Comparison of ENCODE assay signal across 18 mouse cellular contexts in genomic region chr13:34289567-34289966, GRCm38 (mm10). TPM values are rescaled to one million over a fixed set of nuclear protein-coding genes. Genes with fewer than 3 reads are reported as not detected.
DNase-seq lines count a peak whose midpoint lies in the region; ATAC-seq and TF ChIP-seq lines count a peak whose summit lies in the region.
"Had no signal": no experiment of that assay in that cellular context is flagged by ENCODE, and none has a peak within 500 bp of the region (broad histone marks: within the 10 kb centered on the region; RNA-seq: fewer than 3 reads in every experiment).

No protein-coding gene starts in this region.

- no peak for DNase-seq in forebrain, postnatal 0 days
- no peak for DNase-seq in midbrain, embryonic 10.5 days (ENCODE audit: low spot score)
- no peak for DNase-seq in midbrain, postnatal 0 days (ENCODE audit: low spot score)
- DNase-seq in brain, adult 2 months (ENCODE audit: low read depth, low spot score): peak; percentile 78
- no peak for DNase-seq in midbrain, embryonic 14.5 days
- DNase-seq in kidney, postnatal 4 days: no peak
- no peak for DNase-seq in spleen, postnatal 36 days (ENCODE audit: low spot score in 2 of 2)
- DNase-seq: adrenal gland, postnatal 36 days; cerebellum, adult 8-10 months; gastrocnemius, postnatal 10 days; heart, adult 2 months; kidney, adult 11 months; thymus, adult 2 months had no signal

- peak overlapping the region; percentile 70 for H3K27ac ChIP-seq in forebrain, embryonic 12.5 days
- no peak overlapping the region for H3K27ac ChIP-seq in forebrain, postnatal 0 days (ENCODE audit: low read depth, low read length)
- H3K27ac ChIP-seq in midbrain, embryonic 10.5 days (replicated peaks): peak overlapping the region; percentile 87
- H3K27ac ChIP-seq in midbrain, postnatal 0 days (ENCODE audit: low read depth, low read length): no peak overlapping the region
- H3K27ac ChIP-seq in midbrain, embryonic 14.5 days (replicated peaks; ENCODE audit: low read depth, low read length): 0 out of 2 replicates have a peak overlapping the region, but pooled peaks have one; percentile 26
- H3K27ac ChIP-seq: heart, adult 2 months; heart, embryonic 15.5 days; lung, embryonic 15.5 days; macrophage; stomach, embryonic 15.5 days had no signal

- H3K9ac ChIP-seq in forebrain, embryonic 12.5 days: no peak overlapping the region
- no peak overlapping the region for H3K9ac ChIP-seq in forebrain, postnatal 0 days
- no peak overlapping the region for H3K9ac ChIP-seq in midbrain, postnatal 0 days (replicated peaks; ENCODE audit: low read length, poor library complexity, severe bottlenecking)
- no peak overlapping the region for H3K9ac ChIP-seq in midbrain, embryonic 14.5 days (replicated peaks; ENCODE audit: low read length)
- H3K9ac ChIP-seq: heart, embryonic 15.5 days; lung, embryonic 15.5 days; stomach, embryonic 15.5 days had no signal

- H3K4me3 ChIP-seq in forebrain, embryonic 12.5 days (replicated peaks): no peak overlapping the region
- H3K4me3 ChIP-seq in forebrain, postnatal 0 days (ENCODE audit: low read depth, low read length): no peak overlapping the region
- no peak overlapping the region for H3K4me3 ChIP-seq in midbrain, embryonic 10.5 days
- no peak overlapping the region for H3K4me3 ChIP-seq in midbrain, postnatal 0 days (ENCODE audit: low read depth, low read length)
- H3K4me3 ChIP-seq in midbrain, embryonic 14.5 days (replicated peaks; ENCODE audit: low read depth, low read length): no peak overlapping the region
- H3K4me3 ChIP-seq: heart, adult 2 months; heart, embryonic 15.5 days; lung, embryonic 15.5 days; stomach, embryonic 15.5 days had no signal

- no peak for TF ChIP-seq CTCF in forebrain, postnatal 0 days (IDR thresholded peaks at IDR 0.05; ENCODE audit: low read depth)
- TF ChIP-seq CTCF in midbrain, postnatal 0 days (IDR thresholded peaks at IDR 0.05): no peak

- H3K36me3 ChIP-seq in forebrain, embryonic 12.5 days (replicated peaks): no peaks in the 10 kb centered on the region
- H3K36me3 ChIP-seq in forebrain, postnatal 0 days (ENCODE audit: insufficient read depth): no peaks in the 10 kb centered on the region; the same call in 1 of the 2 replicates
- H3K36me3 ChIP-seq in midbrain, embryonic 10.5 days: peaks cover 4% of the 10 kb centered on the region; the same call in 1 of the 2 replicates
- H3K36me3 ChIP-seq in midbrain, postnatal 0 days (ENCODE audit: insufficient read depth, low read length): no peaks in the 10 kb centered on the region
- no peaks in the 10 kb centered on the region for H3K36me3 ChIP-seq in midbrain, embryonic 14.5 days (ENCODE audit: control insufficient read depth, insufficient read depth, low read length)
- H3K36me3 ChIP-seq: heart, embryonic 15.5 days; lung, embryonic 15.5 days; stomach, embryonic 15.5 days had no signal

- H3K4me2 ChIP-seq in forebrain, embryonic 12.5 days: no peak overlapping the region
- H3K4me2 ChIP-seq in forebrain, postnatal 0 days (ENCODE audit: low read depth): no peak overlapping the region
- no peak overlapping the region for H3K4me2 ChIP-seq in midbrain, postnatal 0 days (ENCODE audit: low read depth, low read length, poor library complexity, severe bottlenecking)
- no peak overlapping the region for H3K4me2 ChIP-seq in midbrain, embryonic 14.5 days (ENCODE audit: low read length)
- H3K4me2 ChIP-seq: heart, embryonic 15.5 days; lung, embryonic 15.5 days; stomach, embryonic 15.5 days had no signal

- 94% methylated on average over 2 of the region's 2 CpGs for WGBS in forebrain, embryonic 12.5 days
- 90% methylated on average over 2 of the region's 2 CpGs for WGBS in forebrain, postnatal 0 days
- WGBS in midbrain, embryonic 10.5 days: 89% methylated on average over 2 of the region's 2 CpGs
- WGBS in midbrain, postnatal 0 days: 85% methylated on average over 2 of the region's 2 CpGs
- 90% methylated on average over 2 of the region's 2 CpGs for WGBS in midbrain, embryonic 14.5 days

- no peak for ATAC-seq in forebrain, embryonic 12.5 days (ENCODE audit: low FRiP score)
- ATAC-seq in forebrain, postnatal 0 days: no peak
- no peak for ATAC-seq in midbrain, postnatal 0 days (ENCODE audit: low FRiP score)
- no peak for ATAC-seq in midbrain, embryonic 14.5 days (ENCODE audit: low FRiP score, low TSS enrichment)

- no peaks in the 10 kb centered on the region for H3K27me3 ChIP-seq in forebrain, embryonic 12.5 days
- no peaks in the 10 kb centered on the region for H3K27me3 ChIP-seq in forebrain, postnatal 0 days (ENCODE audit: insufficient read depth, low read length)
- no peaks in the 10 kb centered on the region for H3K27me3 ChIP-seq in midbrain, embryonic 10.5 days (ENCODE audit: low read depth, poor library complexity, severe bottlenecking)
- no peaks in the 10 kb centered on the region for H3K27me3 ChIP-seq in midbrain, postnatal 0 days (ENCODE audit: insufficient read depth, low read length)
- H3K27me3 ChIP-seq in midbrain, embryonic 14.5 days (ENCODE audit: control insufficient read depth, insufficient read depth, low read length): no peaks in the 10 kb centered on the region
- H3K27me3 ChIP-seq: heart, embryonic 15.5 days; lung, embryonic 15.5 days; stomach, embryonic 15.5 days had no signal

- H3K4me1 ChIP-seq in forebrain, embryonic 12.5 days: peaks cover 43% of the 10 kb centered on the region
- 0 out of 2 replicates have a peak, but pooled peaks cover 3% of the 10 kb centered on the region for H3K4me1 ChIP-seq in forebrain, postnatal 0 days (ENCODE audit: insufficient read depth)
- peaks cover 64% of the 10 kb centered on the region for H3K4me1 ChIP-seq in midbrain, embryonic 10.5 days
- H3K4me1 ChIP-seq in midbrain, postnatal 0 days (ENCODE audit: insufficient read depth, low read length): peaks cover 5% of the 10 kb centered on the region; the same call in 1 of the 2 replicates
- peaks cover 18% of the 10 kb centered on the region for H3K4me1 ChIP-seq in midbrain, embryonic 14.5 days (ENCODE audit: control insufficient read depth, insufficient read depth, low read length)

- H3K9me3 ChIP-seq in forebrain, embryonic 12.5 days: no peaks in the 10 kb centered on the region
- no peaks in the 10 kb centered on the region for H3K9me3 ChIP-seq in forebrain, postnatal 0 days (ENCODE audit: low read length)
- H3K9me3 ChIP-seq in midbrain, embryonic 10.5 days (replicated peaks): no peaks in the 10 kb centered on the region
- no peaks in the 10 kb centered on the region for H3K9me3 ChIP-seq in midbrain, postnatal 0 days (ENCODE audit: low read length)
- H3K9me3 ChIP-seq in midbrain, embryonic 14.5 days (ENCODE audit: control insufficient read depth, low read length): no peaks in the 10 kb centered on the region
- H3K9me3 ChIP-seq: heart, embryonic 15.5 days; lung, embryonic 15.5 days; stomach, embryonic 15.5 days had no signal

RNA-seq across cellular contexts. Expression of gene Slc22a23, which starts 55.4 kb away (rescaled TPM):
- 16.4 and 19.7 TPM in 2 replicates for polyA plus RNA-seq in forebrain, embryonic 12.5 days (2016; fragmentation: Nextera tagmentation; extraction: Ambion mirVana)
- total RNA-seq in forebrain, postnatal 0 days (2014; rRNA removed): 74.8 and 87.9 TPM in 2 replicates
- polyA plus RNA-seq in forebrain, postnatal 0 days (2015; fragmentation: Nextera tagmentation; extraction: Ambion mirVana): 8.7 and 10.3 TPM in 2 replicates
- 7.9 and 9.3 TPM in 2 replicates for polyA plus RNA-seq in midbrain, embryonic 10.5 days (2016; fragmentation: Nextera tagmentation; extraction: Ambion mirVana)
- total RNA-seq in midbrain, postnatal 0 days (2014; rRNA removed): 145 TPM in 2 replicates
- 13.2 and 14.9 TPM in 2 replicates for polyA plus RNA-seq in midbrain, postnatal 0 days (2015; fragmentation: Nextera tagmentation; extraction: Ambion mirVana)
- 23.4 and 28.0 TPM in 2 replicates for polyA plus RNA-seq in midbrain, embryonic 14.5 days (2014; fragmentation: Nextera tagmentation; extraction: Ambion mirVana)

Comparison
In these comparisons a context has a peak if more than half of its experiments do, and no peak if none do; other contexts are left out.
1. H3K27ac ChIP-seq: peak in forebrain, embryonic 12.5 days (single experiment), midbrain, embryonic 10.5 days (single experiment) and midbrain, embryonic 14.5 days (single experiment); none in forebrain, postnatal 0 days (single experiment) and midbrain, postnatal 0 days (single experiment).